Mouse (Mus musculus): ENCODE results near the gene Abhd12b. TPM values are rescaled to one million over a fixed set of nuclear protein-coding genes. Genes with fewer than 3 reads are reported as not detected.

Abhd12b gene
- polyA plus RNA-seq, 1 experiment from 2014 or later, result 0.12 TPM

DNA sequence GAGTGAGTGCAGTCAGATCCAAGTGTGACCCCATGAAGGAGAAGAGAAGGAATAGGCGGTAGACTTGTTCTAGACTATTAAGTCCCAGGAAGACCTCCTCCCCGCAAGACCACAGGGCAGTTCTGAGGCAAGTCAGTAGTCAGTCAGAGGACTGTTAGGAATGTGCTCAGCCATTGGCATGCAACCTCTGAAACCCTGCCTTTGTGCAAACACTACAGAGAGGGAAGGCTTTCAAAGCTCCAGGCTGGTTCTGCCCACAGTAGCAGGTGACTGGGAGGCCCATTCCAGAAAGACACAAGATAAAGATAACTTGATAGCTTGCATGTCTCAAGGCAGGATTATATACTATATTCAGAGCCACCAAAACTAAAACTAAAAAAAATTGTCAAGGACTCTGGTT, 77.4 kb downstream of the Abhd12b start, which contains the start of gene Pygl:
Pygl (minus strand) TSS at position 195 of the 400 bp plus-strand sequence.
- no peaks in the 10 kb centered on the region for H3K9me3 ChIP-seq (ENCODE audit: low read depth, low read length)
- peak; percentile 55 for DNase-seq
- peaks cover 4% of the 10 kb centered on the region; the same call in 1 of the 2 replicates for H3K4me1 ChIP-seq (ENCODE audit: insufficient read depth)
- 0 out of 2 replicates have a peak, but pooled peaks have one; percentile 11 for ATAC-seq (ENCODE audit: insufficient read depth)
- H3K4me2 ChIP-seq, result peak within 1 kb of the TSS; percentile 31; the same call in 1 of the 2 replicates
- 60% methylated on average over 2 of the region's 2 CpGs for WGBS
- H3K27me3 ChIP-seq (ENCODE audit: insufficient read depth, low read length), result no peaks in the 10 kb centered on the region
- no peak within 1 kb of the TSS for H3K4me3 ChIP-seq (ENCODE audit: low read depth, low read length)
- H3K36me3 ChIP-seq (ENCODE audit: insufficient read depth), result no peaks in the 10 kb centered on the region
- no peak for TF ChIP-seq CTCF (IDR thresholded peaks at IDR 0.05; ENCODE audit: low read depth)
- H3K9ac ChIP-seq, result no peak within 1 kb of the TSS
- H3K27ac ChIP-seq (ENCODE audit: low read depth), result peak within 1 kb of the TSS; percentile 72

DNA sequence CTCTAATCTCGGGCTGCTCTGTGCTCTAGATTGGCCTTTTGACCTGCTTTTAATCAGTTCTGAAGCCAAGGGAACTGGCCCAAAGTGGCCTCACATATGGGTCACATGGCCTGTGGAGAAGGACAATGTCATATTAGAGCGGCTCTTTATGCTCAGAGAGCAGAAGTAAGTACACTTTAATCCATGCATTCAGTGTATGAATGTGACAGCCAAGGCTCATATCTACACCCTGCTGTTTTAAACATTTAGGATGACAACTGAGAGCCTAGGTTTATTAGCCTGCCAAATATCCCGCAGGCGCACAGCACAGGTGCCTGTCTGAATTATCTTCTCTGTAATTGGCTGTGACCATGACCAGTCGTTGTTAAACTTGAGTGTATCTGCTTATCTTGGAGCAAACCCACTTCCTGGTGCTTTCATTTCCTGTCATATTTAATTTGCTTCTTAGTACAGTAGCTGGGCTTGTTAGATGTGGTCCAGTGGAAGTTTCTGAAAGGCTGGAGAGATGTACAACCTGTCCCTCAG, 78.1 kb downstream of the Abhd12b start:
- Histone ChIP-seq H3K4me2 (no peak overlapping the region), H3K4me3 (ENCODE audit: low read depth, low read length) (no peak overlapping the region), H3K27ac (ENCODE audit: low read depth) (peak overlapping the region; percentile 72), H3K9ac (no peak overlapping the region), H3K36me3 (ENCODE audit: insufficient read depth) (no peaks in the 10 kb centered on the region), H3K27me3 (ENCODE audit: insufficient read depth, low read length) (no peaks in the 10 kb centered on the region), H3K9me3 (ENCODE audit: low read depth, low read length) (no peaks in the 10 kb centered on the region), H3K4me1 (ENCODE audit: insufficient read depth) (no peaks in the 10 kb centered on the region)
- DNase-seq (no peak), ATAC-seq (ENCODE audit: insufficient read depth) (no peak)
- no peak for TF ChIP-seq CTCF (IDR thresholded peaks at IDR 0.05; ENCODE audit: low read depth)
- 36% methylated on average over 5 of the region's 5 CpGs for WGBS

Other genes with a start within 250 kb of the Abhd12b start
- 11.8 and 12.8 TPM in 2 replicates for gene Sav1, start 167.1 kb upstream of the Abhd12b start, polyA plus RNA-seq (2014; fragmentation: Nextera tagmentation; extraction: Ambion mirVana)
- gene Nin, start 40.4 kb upstream of the Abhd12b start, polyA plus RNA-seq (2014; fragmentation: Nextera tagmentation; extraction: Ambion mirVana), result 20.8 and 25.1 TPM in 2 replicates
- 39.0 and 39.8 TPM in 2 replicates for gene Pygl, start 77.3 kb downstream of the Abhd12b start, polyA plus RNA-seq (2014; fragmentation: Nextera tagmentation; extraction: Ambion mirVana)
- 0.47 and 0.59 TPM in 2 replicates for gene Trim9, start 193.5 kb downstream of the Abhd12b start, polyA plus RNA-seq (2014; fragmentation: Nextera tagmentation; extraction: Ambion mirVana)